Mouse (Mus musculus) kidney, adult 8-10 months (tissue): ENCODE results near the gene Prkrip1.
A peak's percentile ranks its signal among the peaks of the same experiment; 100 is the strongest.
"Not testable (repeated sequence)": the region's sequence is repeated elsewhere in the genome, so short reads cannot be mapped to it uniquely, and the experiment has no call there.

Experiments used
- DNase-seq, 2 experiments: peaks; one replicate each; pipeline ENCODE4 v3.0.0; 2022

Prkrip1 gene

GRCm38 (mm10) chr5:136160084-136160483 lies 38.7 kb downstream of the Prkrip1 start:
- not testable (repeated sequence) for DNase-seq

DNA sequence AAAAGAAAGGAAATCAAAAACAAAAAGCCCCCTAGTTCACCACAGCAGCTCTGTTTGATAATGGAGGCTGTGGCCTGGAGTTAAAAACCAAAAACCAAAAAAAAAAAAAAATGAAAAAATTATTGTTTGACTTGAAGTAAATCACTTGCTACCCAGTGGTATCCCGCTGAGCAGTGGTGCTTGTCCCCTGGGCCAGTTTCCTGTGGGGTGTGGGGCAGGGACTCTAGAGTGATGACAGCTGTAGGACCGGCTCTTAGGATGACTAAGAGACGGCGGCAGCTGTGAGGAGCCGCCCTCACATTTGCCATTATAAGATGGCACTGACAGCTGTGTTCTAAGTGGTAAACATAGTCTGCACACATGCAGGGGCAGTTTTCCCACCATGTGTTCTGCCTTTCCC lies 43.4 kb downstream of the Prkrip1 start:
- no peak for DNase-seq

GRCm38 (mm10) chr5:136152365-136152764 lies 46.4 kb downstream of the Prkrip1 start:
- DNase-seq = no peak

GRCm38 (mm10) chr5:136149134-136149576 lies 49.6 kb downstream of the Prkrip1 start:
- DNase-seq = not testable (repeated sequence)

DNA sequence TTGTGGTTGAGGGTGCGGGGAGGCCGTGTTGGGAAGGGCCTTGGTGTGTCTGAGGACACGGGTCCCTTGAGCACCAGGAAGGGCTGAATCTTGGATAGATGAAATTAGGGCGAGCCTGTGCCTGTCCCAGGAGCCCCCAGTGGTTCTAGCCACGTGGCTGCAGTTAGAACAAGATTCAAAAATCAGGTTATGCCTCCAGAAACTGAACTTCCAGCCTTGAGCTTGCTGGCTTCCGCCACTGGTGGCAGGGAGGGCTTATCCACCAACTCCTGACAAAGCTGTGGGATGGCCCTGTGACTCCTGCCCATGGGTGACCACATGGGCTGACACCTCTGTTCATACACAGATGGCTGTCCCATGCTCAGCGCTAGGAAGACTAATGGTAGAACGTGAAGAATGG lies 51.1 kb downstream of the Prkrip1 start:
- DNase-seq = no peak

GRCm38 (mm10) chr5:136146936-136147335 lies 51.8 kb downstream of the Prkrip1 start:
- DNase-seq = no peak

GRCm38 (mm10) chr5:136144606-136145430 lies 53.9 kb downstream of the Prkrip1 start:
- DNase-seq = no peak

- no peak for DNase-seq
Measured at GRCm38 (mm10) chr5:136143161-136143755, 55.5 kb downstream of the Prkrip1 start.

DNA sequence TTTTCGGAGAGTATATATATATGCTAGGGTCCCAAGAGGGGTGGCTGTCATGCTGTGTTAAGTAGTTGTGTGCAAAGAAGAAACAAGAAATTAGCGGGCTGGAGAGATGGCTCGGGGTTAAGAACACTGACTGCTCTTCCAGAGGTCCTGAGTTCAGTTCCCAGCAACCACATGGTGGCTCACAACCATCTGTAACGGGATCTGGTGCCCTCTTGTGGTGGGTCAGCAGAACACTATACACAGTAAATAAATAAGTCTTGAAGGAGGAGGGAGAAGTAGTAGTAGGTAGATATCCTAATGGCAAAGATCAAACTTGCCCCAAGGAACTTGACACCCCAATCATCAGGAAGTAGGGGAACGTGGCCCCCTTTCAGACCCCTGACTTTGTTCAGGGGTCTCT lies 56.0 kb downstream of the Prkrip1 start:
- DNase-seq = no peak

DNA sequence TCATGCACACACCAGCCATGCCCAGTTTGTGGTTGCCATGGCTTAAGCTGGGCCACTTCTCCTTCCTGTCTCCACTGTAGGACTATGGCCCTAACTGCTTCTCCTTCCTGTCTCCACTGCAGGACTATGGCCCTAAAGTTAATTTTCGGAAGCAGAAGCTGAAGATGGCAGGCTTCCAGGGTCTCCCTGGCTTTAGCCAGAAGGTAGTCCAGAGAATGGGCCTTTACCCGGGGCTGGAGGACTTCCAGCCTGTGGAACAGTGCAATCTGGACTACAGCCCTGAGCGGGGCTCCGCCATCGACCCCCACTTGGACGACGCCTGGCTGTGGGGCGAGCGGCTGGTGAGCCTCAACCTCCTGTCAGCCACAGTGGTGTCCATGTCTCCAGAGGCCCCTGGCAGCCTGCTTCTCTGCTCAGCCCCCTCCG lies 58.7 kb downstream of the Prkrip1 start:
- DNase-seq = no peak

DNA sequence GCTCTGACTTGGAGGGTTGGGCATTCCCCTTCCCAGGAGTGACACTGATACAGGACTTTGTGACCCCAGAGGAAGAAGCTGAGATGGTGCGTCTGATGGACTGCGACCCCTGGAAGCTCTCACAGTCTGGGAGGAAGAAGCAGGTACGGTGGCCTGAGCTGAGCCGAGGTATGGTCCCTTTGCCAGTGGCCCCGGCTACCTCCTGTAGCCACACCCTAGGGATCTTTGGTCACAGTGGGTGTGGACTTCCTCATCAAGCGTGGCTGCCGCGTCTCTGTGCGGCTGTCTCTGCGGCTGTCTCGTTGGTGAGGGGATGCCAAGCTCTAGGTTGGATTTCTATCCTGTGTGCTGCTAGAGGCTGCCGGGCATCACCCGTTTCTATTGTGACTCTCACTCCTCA lies 59.4 kb downstream of the Prkrip1 start:
- no peak for DNase-seq

- DNase-seq = peak in 1 of 2 experiments; percentile 51
Measured at GRCm38 (mm10) chr5:136137658-136138274, 61.0 kb downstream of the Prkrip1 start.

- no peak for DNase-seq
Measured at GRCm38 (mm10) chr5:136136292-136136990, 62.3 kb downstream of the Prkrip1 start.

DNA sequence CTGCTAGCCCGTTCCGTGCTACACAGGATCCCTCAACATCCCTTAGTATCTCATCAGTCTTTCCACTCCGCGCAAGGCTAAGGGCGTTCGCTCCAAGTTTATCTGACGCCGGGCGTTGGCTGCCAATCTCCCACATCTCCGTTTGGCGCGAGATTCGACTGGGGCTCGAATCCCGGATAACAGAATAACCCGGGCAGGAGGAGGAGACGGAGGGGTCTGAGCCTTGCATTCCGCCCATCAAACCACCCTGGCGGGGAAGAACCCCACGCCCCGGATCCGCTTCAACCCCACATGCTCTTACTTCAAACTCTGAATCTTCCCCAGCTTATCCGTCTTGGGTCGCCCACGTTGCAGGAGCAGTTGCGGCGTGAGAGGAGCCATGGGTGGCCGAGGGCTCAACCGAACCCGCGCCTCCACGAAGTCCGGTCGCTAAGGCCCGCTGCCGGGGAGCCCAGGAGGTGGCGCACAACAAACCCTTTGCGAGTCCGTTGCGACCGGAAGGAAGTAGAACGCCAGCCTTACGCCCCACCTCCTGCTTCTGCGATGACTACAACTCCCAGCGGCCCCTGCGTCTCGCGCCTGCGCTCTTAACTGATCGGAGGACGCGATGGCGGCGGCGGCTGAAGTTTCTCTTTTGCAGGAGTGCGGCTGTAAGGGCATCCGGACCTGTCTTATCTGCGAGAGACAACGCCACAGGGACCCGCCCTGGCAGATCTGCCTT lies 63.0 kb downstream of the Prkrip1 start, which contains the start of the genes Lrwd1 and Alkbh4:
Gene Lrwd1, minus strand, starts transcription at position 504 of the 721 bp plus-strand sequence.
Gene Alkbh4, plus strand, starts transcription at position 576 of the 721 bp plus-strand sequence.
- DNase-seq = peak; percentile 96 to 97
